Mouse (Mus musculus): Measurements from ENCODE around the gene Tex9.
"Not testable (repeated sequence)": the region's sequence is repeated elsewhere in the genome, so short reads cannot be mapped to it uniquely, and the experiment has no call there.

The Tex9 gene

GRCm38 (mm10) chr9:72477306-72477705 is 14.7 kb downstream of the Tex9 start:
- DNase-seq: no peak

GRCm38 (mm10) chr9:72475511-72475910 is 16.5 kb downstream of the Tex9 start:
- peak; percentile 38 for DNase-seq

GRCm38 (mm10) chr9:72469851-72470250 is 22.2 kb downstream of the Tex9 start:
- no peak for DNase-seq

GRCm38 (mm10) chr9:72468616-72469015 is 23.4 kb downstream of the Tex9 start:
- DNase-seq: no peak

- DNase-seq: no peak
Measured at GRCm38 (mm10) chr9:72467551-72468407, 24.2 kb downstream of the Tex9 start.

- DNase-seq: no peak
Measured at GRCm38 (mm10) chr9:72465754-72466181, 26.2 kb downstream of the Tex9 start.

- no peak for DNase-seq
Measured at GRCm38 (mm10) chr9:72464806-72465205, 27.2 kb downstream of the Tex9 start.

GRCm38 (mm10) chr9:72462427-72462826 is 29.6 kb downstream of the Tex9 start:
- no peak for DNase-seq

GRCm38 (mm10) chr9:72460767-72461166 is 31.2 kb downstream of the Tex9 start:
- DNase-seq: no peak

- DNase-seq: no peak
Measured at GRCm38 (mm10) chr9:72459703-72460102, 32.3 kb downstream of the Tex9 start.

- DNase-seq: peak; percentile 63
Measured at GRCm38 (mm10) chr9:72458233-72458632, 33.8 kb downstream of the Tex9 start.

- DNase-seq: no peak
Measured at GRCm38 (mm10) chr9:72456374-72456773, 35.6 kb downstream of the Tex9 start.

- DNase-seq: not testable (repeated sequence)
Measured at GRCm38 (mm10) chr9:72454281-72454680, 37.7 kb downstream of the Tex9 start.

GRCm38 (mm10) chr9:72451111-72451510 is 40.9 kb downstream of the Tex9 start:
- no peak for DNase-seq

- DNase-seq: no peak
Measured at GRCm38 (mm10) chr9:72450363-72450762, 41.6 kb downstream of the Tex9 start.

- DNase-seq: no peak
Measured at GRCm38 (mm10) chr9:72449841-72450240, 42.2 kb downstream of the Tex9 start.

GRCm38 (mm10) chr9:72449367-72449766 is 42.6 kb downstream of the Tex9 start:
- no peak for DNase-seq

GRCm38 (mm10) chr9:72448026-72448425 is 44.0 kb downstream of the Tex9 start:
- peak; percentile 72 for DNase-seq

- no peak for DNase-seq
Measured at GRCm38 (mm10) chr9:72441927-72442715, 49.9 kb downstream of the Tex9 start.

- no peak for DNase-seq
Measured at GRCm38 (mm10) chr9:72440948-72441926, 50.8 kb downstream of the Tex9 start.

- no peak for DNase-seq
Measured at GRCm38 (mm10) chr9:72440358-72440757, 51.7 kb downstream of the Tex9 start.

- DNase-seq: no peak
Measured at GRCm38 (mm10) chr9:72438749-72439148, 53.3 kb downstream of the Tex9 start.

Measured in right cerebral cortex, postnatal 4 days (tissue).